Mouse (Mus musculus) G1E-ER4 (cell line): ENCODE measurements around the gene Axin2. TPM values are rescaled to one million over a fixed set of nuclear protein-coding genes. Genes with fewer than 3 reads are reported as not detected.

ENCODE experiments used
- GATA1 ChIP-seq: IDR thresholded peaks from one replicate; pipeline ENCODE4 v1.8.0; 2012; ENCODE audit warnings: low read length, inconsistent platforms
- polyA plus RNA-seq: library from polyadenylated mRNA; stranded (reverse); fragments of >175 nt; gene quantifications from 2 replicates; pipeline ENCODE4 v1.2.3, GENCODE M21; 2012

Gene Axin2
- polyA plus RNA-seq, 1 experiment, result not detected

DNA sequence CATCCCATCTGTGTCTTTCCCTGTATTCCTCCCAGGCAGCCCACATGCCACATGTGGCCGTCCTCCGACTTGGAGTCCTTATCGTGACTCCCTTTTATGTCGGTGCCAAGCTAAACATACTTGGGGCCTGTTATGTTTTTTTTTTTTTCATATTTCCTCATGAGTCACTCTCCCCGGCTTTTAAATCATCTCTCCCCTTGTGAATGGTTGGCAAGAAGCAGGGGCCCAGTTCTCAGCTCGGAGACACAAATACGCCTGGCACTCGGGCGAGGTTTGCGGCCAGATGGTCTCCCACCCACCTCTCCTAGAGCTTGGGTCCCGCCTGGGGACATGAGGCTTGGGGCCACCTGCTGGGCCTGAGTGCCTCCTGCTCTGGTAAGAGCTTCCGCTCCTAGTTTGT, 60.4 kb downstream of the Axin2 start:
- no peak for TF ChIP-seq GATA1

DNA sequence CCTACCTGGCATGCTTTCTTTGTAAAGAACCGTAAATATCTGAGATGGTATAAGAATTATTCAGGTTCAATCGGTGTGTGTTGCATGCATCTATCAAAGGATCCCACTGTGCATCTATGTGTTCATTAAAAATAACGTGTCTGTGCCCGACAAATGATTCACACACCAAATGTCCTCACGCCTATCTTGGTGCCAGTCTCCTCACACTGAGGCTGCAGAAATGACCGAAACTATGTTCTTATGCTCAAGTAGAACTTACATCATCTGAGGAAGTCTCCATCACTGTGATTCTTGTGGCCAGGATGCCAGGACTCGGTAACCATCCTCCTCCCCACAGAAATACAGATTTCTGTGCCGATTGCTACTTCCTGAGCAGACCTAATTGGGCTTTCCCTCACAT, 60.9 kb downstream of the Axin2 start:
- TF ChIP-seq GATA1, result no peak

DNA sequence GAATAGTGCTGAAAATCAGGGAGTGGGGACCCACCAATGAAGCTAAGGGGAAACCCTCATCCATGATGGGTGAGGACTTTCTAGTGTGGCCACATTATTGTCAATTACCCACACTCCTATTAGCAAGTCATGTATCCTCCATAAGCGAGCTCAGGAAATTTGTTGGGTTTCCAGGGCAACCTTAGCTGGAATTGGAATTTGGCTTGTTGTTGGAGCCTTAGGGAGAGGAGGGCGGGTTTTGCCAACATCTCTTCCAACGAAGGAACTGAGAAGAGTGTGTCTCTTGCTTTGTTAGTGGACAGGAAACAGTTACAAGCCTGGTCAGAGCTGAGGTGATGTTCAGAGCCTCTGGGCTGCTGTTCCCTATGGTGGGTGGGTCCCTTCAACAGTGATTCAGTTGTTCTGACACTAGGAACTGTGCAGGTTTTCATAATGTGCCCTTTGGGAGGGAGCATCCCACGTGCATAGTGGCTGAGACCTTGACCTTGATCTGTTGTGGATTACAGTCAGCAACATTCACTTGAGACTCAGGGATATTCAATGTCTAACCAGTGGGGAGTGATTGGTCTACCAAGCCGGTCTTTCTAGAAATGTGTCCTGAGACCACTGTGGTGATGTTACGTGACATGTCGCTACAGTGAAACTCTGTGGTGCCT, 63.4 kb downstream of the Axin2 start:
- no peak for TF ChIP-seq GATA1

DNA sequence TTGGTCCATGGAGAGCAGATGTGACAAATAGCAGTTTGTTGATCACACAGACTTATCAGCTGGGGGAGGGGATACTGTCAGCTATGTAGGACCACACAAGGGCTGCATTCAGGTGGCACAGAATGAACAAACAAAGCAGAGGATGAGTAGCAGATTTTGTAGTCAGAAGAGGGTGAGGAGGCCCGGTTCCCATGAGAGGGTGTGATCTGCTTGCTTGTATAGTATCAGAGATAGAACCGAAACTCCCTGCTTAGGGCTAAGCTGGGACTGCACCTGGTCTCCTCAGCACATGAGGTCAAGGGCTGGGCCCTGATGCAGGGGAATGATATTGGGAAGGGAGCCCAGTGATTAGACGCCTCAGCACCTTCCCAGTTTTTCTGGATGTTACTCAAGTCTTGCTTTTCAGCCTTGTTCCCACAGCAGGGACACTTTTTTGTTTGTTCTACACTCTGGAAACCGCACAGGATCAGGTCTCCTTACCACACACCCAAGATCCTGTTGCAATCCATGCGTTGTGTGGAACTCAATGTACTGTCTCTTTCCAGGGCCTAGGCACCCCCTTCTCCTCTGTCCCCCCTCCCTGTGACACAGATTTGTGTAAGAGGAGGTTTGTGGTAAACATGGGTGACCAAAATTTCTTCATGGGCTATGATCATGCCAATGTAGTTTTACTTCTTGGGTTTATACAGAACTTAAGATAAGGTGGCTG, 64.7 kb downstream of the Axin2 start:
- TF ChIP-seq GATA1, result no peak

DNA sequence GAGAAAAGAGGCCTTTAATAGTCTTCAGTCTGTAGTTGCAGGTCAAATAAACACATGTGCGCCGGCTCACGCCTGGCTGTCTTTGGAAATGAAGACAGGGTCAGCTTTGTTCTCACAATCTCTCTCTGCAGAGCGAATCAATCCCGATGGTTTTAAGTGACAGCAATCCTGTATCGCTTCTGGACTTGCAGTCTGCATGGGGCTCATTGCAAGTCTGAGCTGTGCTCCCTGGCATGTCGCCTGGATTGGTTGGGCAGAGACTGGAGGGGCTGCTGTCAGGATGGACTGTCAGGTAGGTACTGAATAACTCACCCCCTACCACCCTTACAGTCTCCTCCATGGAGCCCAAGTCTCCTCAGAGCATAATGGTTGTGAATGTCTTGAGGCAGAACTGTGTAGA, 65.7 kb downstream of the Axin2 start:
- TF ChIP-seq GATA1, result no peak

DNA sequence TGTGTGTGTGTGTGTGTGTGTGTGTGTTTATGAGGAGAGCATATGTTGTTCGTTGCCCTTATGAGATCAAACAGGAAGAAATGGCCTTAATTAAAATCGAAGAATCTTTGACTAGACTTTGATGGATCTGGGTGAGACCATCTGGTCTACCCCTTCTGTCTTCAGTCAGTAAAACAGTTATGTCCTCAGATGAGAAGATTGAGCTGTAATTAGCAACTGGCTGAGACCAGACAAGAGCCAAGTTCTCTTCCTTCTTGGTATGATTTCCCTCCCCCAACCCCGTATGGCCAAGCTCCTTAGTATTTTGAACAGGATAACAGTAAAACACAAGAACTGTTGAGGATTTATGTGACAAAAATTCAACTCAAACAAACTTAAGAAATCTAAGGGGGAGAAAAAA, 67.1 kb downstream of the Axin2 start:
- TF ChIP-seq GATA1, result no peak

DNA sequence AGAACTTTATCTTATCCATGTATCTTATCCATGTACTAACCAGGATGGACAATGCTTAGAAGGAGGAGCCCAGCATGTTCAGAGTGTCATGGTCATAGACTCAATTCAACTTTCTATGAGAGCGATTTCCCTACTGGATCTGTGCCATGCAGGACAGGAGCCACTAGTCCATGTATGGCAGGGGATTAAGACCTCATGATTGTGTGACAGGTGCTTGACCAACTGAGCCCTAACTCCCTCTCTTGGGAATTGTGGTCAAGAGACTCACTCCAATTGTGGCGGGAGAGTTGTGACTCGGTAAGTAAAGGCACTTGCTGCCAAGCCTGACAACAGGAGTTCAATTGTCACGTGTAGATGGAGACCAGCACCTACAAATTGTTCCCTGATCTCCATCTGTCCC, 67.6 kb downstream of the Axin2 start:
- TF ChIP-seq GATA1, result no peak

DNA sequence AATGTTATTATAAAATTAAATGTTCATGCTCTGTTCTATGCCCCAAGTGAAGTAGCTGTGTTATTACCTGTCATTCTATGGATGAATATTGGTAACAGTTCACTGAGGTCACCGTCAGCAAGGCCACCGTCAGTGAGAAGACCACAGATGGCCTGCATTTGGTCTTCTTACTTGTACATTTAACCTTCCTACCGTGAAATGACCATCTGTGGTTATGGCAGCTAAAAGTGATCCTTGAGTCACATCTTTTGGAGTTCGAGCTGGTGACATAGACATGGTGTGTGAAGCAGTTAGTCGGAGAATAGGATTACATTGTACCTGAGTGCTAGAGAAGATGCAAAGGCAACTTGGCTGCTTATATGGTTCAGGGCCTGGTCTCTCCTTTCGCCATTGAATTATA, 68.1 kb downstream of the Axin2 start:
- TF ChIP-seq GATA1, result no peak

DNA sequence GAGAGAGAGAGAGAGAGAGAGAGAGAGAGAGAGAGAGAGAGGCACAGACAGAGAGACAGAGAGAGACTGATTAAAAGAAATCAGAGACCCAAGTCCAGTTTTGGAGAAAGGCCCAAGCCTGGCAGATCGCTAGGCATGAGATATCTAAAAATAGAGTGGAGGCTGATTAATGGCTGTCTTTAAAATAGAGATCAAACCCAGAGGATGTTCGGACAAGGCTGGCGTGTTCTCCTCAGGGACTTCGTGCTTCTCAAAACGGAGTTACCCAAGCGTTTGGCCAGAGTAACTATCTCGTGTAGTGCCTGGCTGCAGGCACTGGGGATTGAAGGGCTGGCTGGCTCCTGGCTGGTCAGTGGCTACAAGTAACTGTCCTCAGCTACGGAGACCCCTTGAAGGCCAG, 69.8 kb downstream of the Axin2 start:
- no peak for TF ChIP-seq GATA1

DNA sequence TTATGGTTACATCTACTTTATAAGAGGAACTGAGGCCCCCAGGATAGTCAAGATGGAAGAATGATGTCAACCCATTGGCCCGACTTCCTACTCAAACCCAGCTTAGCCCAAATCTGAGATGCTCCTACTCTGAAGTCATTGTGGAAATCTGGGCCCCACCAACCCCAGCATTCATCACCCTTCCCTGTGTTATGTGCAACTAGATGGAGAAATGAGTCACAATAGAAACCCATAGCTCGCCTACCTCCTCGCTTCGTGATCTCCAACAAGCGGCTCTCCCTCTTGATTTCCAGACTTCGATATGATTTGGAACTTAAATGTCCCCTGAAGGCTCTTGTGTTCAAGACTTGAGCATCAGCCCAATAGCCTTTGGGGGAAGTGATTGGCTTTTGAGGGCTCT, 73.3 kb downstream of the Axin2 start:
- TF ChIP-seq GATA1, result no peak

DNA sequence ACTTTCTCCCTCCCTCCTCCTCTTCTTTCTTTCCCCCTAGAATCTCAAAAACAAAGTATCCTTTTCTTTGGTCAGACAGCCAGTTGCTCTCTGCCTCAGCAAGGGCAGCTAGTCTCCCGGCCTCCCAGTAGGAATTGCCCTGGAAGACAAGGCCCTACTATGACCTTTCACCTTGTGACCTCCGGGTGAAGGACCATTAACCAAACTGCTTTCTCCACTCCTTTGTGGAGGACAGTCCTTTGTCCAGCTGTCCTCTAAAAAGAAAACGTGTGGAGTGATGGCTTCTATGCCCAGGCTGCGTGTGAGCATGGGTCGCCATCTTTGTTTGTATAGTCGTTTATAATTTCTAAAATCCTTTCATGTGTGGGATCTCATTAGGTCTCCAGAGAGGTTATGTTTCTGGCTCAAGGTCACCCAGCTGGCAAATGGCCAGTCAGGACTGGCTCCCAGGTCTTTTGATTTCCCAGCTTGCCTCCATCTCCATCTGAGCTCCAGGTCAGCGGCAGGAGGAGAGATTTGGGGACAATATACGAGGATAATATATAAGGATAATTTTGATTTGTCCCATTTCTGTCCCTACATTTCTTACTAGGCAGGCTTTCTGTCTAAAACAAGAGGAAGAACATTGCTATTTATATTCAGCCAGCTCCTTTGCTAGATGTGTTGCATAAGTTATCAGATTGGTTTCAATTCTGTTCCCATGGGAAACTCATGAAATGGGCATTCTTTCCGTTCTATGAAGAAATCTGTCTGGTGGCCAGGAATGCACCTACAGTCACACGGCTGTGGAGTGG, 75.2 kb downstream of the Axin2 start:
- no peak for TF ChIP-seq GATA1

DNA sequence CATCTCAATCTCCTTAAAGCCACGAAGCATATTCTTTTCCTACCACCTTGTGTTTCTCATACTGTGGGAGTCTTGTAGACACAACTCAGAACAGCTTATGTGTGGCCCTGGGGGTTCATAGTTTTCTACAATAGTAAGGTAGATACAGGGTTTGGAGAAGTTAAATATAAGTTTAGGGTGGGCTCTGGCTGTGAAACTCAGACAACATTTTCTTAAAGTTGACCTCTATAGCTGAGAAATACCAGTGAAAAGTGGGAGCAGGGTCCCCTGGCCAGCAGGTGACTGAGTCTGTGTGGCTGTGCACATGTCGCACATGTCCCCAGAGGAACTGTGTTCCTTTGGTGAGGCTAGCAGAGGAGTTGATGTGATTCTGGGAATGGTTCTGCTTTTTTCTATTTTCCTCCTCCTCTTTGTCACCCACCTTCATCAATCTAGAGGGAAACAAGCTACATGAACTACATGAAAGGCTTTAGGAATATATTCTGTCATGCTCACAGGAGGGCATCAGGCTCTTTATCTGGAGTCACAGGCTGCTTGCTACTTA, 75.9 kb downstream of the Axin2 start:
- no peak for TF ChIP-seq GATA1

DNA sequence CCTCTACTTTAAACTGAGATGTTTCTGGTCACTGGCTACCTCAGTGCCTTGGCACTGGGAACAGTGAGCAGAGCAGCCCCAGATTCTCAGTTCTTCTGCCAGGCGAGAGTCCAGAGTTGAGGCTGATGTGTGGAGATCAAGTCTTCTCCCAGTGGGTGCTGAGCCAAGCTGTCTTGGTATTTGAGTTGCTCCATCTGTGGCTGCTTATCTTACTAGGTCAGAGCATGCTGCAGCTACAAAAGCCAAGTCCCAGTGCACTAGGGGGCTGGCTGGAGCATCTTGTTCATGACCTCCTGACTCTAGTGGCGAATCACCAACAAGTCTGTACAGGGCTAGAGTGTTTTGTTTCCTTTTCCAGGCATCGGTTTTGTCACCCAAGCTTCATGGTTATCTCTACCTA, 77.7 kb downstream of the Axin2 start:
- TF ChIP-seq GATA1, result no peak

Other genes starting within 250 kb of the Axin2 start
- gene E030025P04Rik, start 224.0 kb downstream of the Axin2 start, polyA plus RNA-seq, result not detected in 2 replicates